Mouse (Mus musculus) c-Kit-positive CD71-negative TER-119-negative erythroid progenitor cells, embryonic 14.5 days (primary cell): ENCODE measurements around the gene Slc13a4.
A peak's percentile ranks its signal among the peaks of the same experiment; 100 is the strongest.

Experiments used
- DNase-seq: peaks from one replicate; pipeline ENCODE4 v3.0.0-alpha.2; 2013; ENCODE audit warnings: low read depth

Gene Slc13a4

GRCm38 (mm10) chr6:35256691-35257090 lies 51.2 kb downstream of the Slc13a4 start:
- DNase-seq = peak; percentile 61

GRCm38 (mm10) chr6:35255017-35255416 lies 52.9 kb downstream of the Slc13a4 start:
- no peak for DNase-seq

- DNase-seq = no peak
Observed at GRCm38 (mm10) chr6:35254136-35254904, 53.6 kb downstream of the Slc13a4 start.

- no peak for DNase-seq
Observed at GRCm38 (mm10) chr6:35253474-35253873, 54.5 kb downstream of the Slc13a4 start.

DNA sequence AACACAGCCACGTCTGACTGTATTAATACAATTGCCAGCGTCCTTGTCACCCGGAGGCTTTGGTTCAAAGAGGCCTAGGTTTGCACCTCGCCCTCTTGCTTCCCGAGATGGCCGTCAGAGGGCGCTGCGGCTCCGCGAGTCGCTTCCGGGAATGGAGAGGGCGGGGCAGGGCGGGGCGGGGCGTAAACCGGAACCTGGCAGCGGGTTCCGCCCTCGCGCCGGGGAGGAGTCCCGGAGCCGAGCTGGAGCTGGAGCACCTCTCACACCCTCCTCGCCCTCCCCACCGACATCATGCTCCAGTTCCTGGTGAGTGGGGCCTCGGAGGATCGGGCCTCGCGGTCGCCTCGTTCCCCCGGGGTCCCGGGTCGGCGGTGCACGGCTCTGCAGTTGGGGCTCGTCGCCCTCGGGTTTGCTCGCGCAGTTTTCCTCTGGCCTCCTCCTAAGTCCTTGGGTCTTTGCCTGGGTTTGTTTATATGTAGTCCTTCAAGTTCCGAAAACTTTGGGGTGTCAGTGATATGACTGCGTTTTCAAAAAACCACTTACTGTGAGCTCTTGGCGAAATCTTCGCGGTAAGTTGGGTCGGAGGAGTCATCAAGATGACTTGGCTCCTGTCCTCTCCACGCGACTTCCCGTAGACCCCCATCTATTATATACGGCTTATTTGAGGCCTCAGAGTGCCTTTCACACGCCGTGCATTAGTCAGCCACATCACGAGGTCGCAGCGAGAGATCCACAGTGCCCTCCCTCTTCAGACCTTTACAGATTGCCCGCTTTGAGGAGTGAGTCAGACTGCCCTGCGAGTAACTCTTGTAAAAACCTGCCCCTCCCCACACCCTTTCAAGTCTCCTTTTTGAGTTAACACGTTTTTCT lies 55.2 kb downstream of the Slc13a4 start:
- peak; percentile 79 for DNase-seq

- no peak for DNase-seq
Observed at GRCm38 (mm10) chr6:35251807-35252476, 56.0 kb downstream of the Slc13a4 start.

DNA sequence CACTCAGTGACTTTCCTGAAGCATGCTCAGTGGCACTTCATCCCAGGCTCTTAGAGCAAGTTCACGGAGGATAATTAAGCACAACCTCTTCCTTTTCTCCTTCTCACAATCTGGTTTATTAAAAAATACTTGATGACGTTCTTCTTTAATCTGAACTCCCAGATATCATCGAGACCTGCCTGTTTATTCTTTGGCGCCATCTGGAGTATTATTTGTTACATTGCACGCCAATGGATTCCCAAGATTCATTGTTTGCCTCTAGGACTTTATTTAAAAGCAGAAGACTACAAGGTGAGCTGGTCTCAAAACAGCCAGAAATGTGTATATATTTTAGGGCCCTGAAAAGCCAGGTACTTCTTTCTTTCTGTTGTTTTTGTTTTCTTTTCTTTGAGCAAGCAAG lies 62.8 kb downstream of the Slc13a4 start:
- DNase-seq = no peak

GRCm38 (mm10) chr6:35243989-35244388 lies 63.9 kb downstream of the Slc13a4 start:
- DNase-seq = no peak

DNA sequence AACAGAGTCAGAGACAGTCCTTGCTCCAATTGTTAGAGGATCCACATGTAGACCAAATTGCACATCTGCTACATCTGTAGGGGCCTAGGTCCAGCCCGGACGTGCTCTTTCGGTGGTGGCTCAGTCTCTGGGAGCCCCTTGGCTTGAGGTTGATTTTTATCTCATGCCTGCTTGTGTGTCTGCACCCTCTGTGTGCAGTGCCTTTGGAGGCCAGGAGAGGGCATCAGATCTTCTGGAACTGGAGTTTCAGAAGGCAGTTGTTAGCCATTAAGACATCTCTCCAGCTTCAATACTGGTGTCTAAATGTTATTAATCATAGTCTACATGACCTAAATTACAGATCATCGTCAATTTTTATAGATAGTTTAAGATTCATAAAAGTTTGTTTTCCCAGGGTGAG lies 64.7 kb downstream of the Slc13a4 start:
- DNase-seq = no peak

DNA sequence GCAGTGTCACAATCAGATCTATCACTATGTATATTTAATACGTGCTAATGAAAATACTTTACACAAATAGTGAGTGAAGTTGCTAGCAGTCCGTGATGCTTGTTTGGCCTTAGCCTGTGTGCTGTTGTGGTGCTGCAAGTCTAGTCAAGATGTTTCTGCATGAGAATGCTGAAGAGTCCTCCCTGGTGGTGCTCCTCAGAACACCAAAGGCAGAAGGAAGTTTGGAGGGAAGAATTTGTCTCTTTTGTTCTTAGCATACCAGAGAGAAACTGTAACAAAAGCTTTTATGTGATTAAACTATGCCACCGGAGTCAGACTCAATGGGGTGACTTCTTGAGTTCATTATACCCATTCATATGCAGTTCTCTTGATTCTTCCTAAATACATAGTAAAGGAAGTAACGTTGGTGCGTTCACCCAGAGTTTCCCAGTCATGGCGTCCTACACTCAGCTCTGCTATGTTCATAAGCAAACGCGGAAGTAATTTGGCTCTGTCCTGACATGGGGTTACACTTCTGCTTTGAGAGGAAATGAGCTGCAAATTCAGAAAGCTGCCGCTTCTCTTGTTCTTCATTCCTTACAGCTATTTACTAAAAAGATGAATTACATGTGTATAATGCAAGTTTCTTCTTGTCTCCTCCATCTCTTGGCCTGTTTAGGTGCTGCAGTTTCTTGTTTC lies 71.7 kb downstream of the Slc13a4 start:
- no peak for DNase-seq

DNA sequence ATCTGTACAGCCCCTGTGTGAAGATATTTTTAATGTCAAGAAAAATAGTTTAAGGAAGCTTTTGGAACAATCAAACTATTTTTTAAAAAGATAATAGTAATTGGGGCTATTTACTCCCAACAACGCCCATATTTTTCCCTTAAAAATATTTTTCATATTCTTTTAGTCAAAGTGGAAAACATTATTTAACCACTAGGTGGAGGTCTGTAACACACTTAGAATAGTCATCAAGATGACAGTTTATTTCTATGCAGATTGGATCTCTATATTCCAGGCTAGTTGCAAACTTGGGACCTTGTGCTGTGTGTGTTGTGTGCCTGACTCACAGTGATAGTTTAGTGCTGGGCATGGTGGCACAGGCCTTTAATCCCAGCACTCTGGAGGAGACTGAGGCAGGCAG lies 78.5 kb downstream of the Slc13a4 start:
- no peak for DNase-seq

GRCm38 (mm10) chr6:35225696-35226095 lies 82.2 kb downstream of the Slc13a4 start:
- DNase-seq = no peak
